Mouse (Mus musculus): Measurements from ENCODE around the gene Slamf9.

Slamf9 gene

DNA sequence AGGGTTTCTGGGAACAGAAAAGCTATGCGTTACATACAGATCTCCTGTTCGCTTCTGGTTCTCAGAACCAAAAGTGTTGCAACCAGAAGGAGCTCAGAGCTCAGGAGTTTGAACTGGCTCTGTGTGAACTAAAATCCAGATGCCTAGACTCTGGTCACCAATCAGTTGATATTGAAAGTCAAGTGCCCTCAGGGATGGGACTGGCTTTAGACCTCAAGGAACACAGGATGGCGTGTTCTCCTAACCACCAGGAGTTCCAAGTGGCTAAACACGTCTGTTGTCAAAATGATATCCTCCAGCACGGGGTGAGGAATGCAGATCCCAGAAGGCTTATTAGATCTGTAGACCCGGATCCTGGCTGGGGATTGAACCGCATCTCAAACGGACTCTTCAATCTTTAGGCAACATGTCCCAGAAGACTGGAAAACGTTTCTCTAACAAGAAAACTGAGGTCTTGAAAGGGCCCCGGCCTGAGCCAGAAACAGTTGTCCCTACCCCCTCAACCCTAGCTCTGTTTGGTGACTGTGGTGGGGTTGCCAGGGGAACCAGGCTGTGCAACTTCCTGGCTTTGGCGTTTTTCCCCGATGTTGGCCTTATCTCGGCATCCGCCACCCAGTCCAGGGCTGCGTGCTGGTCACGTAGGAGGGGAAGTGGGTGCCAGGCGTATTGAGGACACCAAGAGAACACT lies 38.5 kb downstream of the Slamf9 start:
- peak; percentile 38 for DNase-seq (ENCODE audit: low spot score)

DNA sequence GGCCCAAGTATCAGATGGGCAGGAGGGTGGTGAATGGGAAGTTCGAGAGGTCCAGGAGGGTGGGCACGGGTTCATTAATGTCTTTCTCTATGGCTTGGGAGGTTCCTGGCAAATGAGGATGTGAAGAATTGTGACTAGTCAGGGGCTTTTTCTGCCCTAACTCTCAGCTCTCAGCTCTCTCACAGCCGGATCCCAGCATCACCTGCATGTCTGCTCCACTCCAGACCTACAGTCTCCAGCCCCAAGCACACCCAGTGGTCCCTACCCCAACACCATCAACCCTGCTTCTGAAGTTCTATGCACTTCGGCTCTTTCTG lies 39.0 kb downstream of the Slamf9 start:
- no peak for DNase-seq (ENCODE audit: low spot score)

DNA sequence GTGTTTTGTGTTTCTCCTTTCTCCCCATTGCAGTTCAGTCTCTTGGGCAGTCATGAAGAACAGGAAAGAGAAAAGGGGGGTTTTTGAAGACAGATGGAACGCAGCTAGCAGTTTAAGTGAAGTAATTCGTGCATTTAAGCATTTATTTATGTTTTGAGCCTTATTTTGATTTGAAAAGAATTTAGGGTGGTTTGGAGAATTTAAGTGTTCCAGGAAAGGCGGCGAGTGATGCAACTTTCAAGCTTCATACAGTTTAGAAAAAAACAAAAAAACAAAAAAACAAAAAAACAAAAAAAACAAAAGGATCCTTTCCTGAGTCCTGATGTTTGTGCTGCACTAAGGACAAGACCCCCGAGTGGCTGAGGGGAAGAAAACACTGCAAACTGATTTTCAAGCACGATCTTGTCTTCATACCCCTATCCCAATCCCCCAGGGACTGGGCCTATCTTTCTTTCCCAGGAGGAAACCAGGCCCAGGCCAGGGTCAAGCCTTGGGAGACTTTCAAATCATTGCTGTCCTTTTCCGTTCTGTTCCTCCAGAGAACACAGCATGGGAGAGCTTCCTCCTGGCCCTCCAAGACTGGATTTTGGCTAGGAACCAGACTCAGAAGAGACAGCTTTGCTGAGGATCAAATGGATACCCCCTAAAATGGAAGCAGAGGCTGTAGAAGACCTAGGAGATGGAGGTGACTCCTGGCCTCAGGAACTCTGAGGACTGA lies 39.6 kb downstream of the Slamf9 start:
- DNase-seq (ENCODE audit: low spot score) = no peak

DNA sequence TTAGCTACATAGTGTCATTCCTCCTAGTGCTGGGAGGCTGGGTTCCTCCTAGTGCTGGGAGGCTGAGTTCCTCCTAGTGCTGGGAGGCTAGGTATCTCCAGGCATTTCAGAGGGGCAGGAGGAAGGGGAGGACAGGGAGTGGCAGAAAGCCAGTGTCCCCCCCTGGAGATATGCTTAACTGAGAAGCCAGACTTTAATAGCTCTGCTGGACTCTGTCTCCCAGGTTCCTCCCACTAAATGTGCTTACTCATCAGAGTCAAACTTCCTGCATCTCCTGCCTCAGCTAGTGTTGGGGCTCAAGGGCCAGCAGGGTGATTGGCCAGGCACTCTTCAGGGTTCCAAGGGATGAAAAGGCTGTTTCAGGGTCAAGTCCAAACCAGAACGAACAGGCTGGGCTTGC lies 40.2 kb downstream of the Slamf9 start:
- no peak for DNase-seq (ENCODE audit: low spot score)

DNA sequence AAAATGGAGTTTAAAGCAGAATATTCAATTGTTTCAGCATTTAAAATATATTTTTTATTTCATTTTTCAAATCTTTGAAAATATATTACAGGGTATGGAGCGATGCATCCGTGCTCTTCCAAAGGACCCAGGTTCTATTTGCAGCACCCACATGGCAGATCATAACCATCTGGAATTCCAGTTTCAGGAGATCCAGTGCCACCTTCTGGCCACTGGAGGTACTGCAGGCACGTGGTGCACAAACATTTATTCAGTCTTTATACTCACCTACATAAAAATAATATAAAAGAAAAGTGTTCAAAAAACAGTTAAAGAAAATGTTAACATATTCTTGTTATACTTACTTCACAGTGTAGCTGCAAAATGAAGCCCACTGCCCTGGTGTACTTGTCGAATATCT lies 42.9 kb downstream of the Slamf9 start:
- DNase-seq (ENCODE audit: low spot score) = no peak

DNA sequence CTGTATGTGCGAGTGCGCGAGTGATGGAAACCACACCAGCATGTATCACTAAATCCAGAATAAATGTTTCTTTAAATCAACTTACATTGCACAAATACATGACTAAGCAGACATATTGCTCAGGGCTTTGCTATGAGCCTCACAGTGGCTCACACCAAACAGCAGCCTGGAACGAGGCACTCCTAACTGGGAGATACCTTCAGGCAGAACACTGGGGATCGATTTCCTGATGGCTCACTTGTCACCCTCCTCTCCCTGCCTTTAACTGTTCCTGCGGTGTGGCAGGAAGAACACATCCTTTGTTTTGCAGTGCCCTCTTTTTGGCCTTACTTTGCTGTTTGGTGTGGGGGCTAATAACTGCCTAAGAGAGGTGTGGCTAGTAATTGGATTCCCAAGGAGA lies 44.5 kb downstream of the Slamf9 start:
- DNase-seq (ENCODE audit: low spot score) = no peak

DNA sequence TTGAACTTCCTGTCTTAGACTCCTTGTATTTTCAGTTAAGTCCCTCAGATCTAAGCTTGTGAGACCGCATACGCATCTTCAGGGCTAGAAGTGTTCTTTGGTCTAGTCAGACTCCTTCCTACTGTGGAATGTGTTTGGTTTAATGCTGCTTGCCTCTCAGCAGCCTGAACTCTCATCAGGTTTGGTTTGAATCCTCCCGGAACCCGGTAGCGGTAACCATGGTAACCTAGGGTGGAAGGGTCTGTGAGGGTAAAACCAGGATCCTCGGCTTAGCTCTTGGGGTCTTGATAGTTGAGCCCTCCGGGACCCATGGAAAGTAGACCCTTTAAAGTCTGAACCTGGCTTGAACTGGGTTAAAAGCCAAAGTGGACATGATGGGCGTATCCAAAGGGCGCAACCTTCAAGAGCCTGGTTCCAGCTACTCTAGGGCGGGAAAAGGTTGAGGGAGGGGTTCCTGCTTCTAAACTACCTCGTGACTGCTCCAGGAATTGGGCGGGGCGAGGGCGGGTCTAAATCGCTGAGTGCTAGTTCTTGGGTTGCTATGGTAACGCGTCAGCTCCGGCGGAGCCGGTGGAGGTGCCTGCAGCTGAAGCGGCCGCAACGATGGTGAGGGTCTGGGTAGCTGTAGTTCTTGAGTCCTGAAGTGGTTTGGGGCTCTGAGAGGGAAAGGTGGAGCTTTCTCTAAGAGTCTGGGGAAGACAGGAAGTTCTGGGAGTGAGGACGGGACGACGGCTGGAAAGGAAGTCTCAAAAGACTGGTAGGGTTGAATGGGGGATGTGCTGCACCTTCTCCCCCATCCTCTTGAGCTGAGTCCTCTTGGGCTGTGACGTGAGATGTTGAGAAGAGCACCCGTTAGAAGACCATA lies 45.6 kb downstream of the Slamf9 start, which contains the start of gene Cfap45:
Gene Cfap45 (plus strand): TSS at position 226 of the 865 bp plus-strand sequence.
- peak; percentile 80 for DNase-seq (ENCODE audit: low spot score)

DNA sequence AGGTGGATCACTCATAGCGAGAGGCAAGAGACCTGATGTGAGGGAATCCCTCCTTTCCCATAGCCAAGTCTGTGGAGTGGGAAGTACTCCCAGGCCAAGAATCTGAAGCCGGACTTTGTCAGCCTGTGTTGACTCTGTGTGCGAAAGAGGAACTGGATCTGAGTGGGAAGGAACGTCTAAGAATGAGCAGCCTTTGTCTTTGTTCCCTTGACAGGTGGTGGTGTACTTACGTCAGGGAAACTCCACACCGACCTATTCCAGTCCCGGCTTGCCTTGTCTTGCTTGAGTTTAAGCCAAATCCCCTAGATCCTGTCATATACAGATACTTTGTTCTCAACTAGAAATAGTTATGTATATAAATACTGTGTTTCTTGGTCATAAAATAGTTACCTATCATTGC lies 47.4 kb downstream of the Slamf9 start:
- no peak for DNase-seq (ENCODE audit: low spot score)

DNA sequence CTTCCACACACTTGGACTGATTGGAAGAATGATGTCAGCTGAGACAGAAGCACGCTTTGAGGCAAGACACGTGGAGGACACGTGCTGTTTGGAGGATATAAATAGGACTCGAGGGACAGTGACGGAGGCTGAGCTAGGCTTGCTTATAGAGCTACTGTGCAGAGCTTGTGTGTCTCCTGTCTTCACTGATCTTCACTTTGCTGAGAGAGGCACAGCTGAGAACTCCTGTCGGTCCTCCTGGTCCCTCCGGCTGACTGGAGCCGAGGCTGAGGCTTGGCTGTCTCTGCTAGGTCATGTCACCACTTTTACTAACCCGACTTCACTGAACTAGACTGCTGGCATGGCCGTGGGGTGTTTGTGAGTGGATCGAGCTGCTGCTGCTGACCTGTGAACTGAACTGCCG lies 48.5 kb downstream of the Slamf9 start:
- DNase-seq (ENCODE audit: low spot score) = no peak

DNA sequence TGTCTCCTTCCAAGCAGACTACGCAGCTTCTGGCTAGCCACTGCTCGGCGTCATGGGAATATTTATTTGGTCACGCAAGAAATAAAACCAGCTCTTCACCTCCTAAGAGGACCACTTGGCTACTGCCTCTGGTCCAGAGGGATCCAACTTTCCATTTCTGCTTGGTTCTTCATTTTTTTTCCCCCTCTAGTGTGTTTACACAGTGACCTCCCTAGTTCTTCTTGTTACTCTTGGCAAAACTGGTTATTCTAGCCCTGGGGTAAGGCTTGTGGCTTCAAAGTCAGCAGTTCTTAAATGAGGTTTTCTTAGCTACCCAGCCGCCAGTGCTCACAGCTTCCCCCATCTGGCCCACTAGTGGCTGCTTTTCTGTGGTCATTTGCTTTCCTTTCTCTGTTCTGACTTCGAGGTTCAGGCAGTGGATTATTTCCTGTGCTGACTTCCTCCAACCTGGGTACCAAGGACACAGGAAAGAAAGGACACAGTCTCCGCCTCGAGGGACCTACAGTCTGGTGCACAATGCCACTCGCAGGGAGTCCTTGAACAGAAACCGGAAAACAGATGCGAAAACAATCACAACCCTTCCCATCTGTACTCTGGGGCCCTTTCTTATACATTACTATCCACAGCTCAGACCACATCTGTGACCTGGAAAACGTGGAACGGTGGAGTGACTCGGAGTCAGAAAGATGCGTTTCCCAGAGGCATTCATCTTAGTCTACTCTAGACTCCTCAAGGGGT lies 50.0 kb downstream of the Slamf9 start:
- no peak for DNase-seq (ENCODE audit: low spot score)

DNA sequence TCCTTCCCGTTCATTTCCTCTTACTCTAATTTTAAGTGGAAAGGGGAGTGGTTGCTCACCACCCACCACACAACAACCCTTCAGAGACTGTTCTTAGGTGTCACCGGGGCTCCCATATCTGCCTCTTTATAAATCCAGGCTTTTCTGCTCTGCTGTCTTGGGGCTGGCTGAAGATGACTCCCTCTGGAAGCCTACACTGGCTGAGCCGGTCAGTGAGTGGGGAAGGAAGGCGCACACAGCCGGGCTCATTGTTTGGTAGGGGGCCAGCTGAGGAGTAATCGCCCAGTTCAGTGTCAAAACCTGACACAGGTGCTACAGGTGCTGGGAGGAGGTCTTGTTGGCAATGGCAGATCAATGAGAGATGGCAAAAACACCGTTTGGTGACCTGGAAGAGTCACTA lies 50.8 kb downstream of the Slamf9 start:
- no peak for DNase-seq (ENCODE audit: low spot score)

DNA sequence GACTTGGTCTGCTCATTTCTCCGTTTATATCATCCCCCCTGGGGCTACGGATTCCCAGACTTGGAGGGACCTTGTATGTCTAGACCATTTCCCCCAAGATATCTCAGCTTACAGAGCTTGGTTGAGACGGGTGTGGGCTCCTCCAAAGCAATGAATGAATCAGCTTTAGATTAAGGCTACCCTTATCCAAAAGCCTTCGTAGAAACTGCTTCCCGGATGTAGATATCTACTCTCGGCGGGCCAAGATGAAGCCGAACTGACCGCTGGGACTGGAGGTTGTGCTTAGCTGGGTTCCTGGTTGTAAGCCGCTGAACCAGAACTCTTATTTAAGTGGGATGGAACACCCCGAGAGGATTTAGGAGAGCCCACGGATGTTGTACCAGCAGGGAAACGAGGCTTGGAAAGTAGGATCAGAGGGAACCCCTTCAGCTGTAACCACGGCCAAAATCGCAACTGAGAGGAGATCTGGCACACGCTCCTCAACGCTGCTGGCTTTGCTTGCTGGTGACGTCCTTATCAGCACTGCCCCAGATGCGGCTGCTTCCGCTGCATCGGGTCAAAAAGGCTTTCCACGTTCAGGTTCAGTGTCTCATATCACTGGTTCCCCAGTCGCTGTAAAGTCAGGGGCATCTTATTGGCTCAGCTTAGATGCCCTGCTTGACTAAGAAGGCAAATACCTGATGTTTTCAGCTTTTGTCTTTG lies 51.4 kb downstream of the Slamf9 start:
- no peak for DNase-seq (ENCODE audit: low spot score)

DNA sequence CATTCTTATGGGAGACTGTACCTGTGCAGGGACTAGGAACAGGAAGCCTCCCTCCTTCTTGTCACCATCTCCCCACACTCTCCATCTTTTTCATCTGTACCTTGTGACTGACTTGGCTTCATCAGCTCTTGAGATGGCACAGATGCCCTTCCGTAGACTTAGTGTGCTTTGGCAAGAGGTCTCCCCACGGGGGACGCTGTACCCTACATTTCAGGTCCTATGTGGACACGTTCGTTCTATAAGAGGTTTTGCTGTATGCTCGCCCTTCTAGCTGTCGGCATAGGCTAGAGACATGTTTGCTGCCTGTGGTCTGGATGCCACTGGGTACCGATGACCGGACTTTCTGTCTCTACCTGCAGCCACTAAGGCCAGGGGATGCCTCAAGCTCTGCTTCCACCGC lies 52.3 kb downstream of the Slamf9 start:
- no peak for DNase-seq (ENCODE audit: low spot score)
